Mouse (Mus musculus) testis, adult 2 months (tissue): Measurements from ENCODE around the gene Gm21988. TPM values are rescaled to one million over a fixed set of nuclear protein-coding genes. Genes with fewer than 3 reads are reported as not detected.

ENCODE experiments used
- H3K27ac ChIP-seq: fragments of 200-500 bp; 2 replicates; pipeline ENCODE4 v1.5.1; 2012; ENCODE audit warnings: low read depth, low read length; ENCODE audit not compliant: control insufficient read depth, insufficient read depth
- H3K27me3 ChIP-seq: fragments of 200-500 bp; 2 replicates; pipeline ENCODE4 v1.6.1; 2012; ENCODE audit warnings: mild to moderate bottlenecking, low read length, moderate library complexity; ENCODE audit not compliant: control insufficient read depth, insufficient read depth
- H3K36me3 ChIP-seq: fragments of 200-500 bp; 2 replicates; pipeline ENCODE4 v1.6.1; 2012; ENCODE audit warnings: mild to moderate bottlenecking, low read length; ENCODE audit not compliant: control insufficient read depth, insufficient read depth
- H3K4me1 ChIP-seq: fragments of 200-500 bp; 2 replicates; pipeline ENCODE4 v1.6.1; 2012; ENCODE audit warnings: low read length; ENCODE audit not compliant: control insufficient read depth, insufficient read depth
- H3K4me3 ChIP-seq: fragments of 200-500 bp; 2 replicates; pipeline ENCODE4 v1.5.1; 2012; ENCODE audit warnings: low read depth, mild to moderate bottlenecking, low read length, moderate library complexity, mixed read lengths; ENCODE audit not compliant: control insufficient read depth
- CTCF ChIP-seq: fragments of 200-500 bp; IDR thresholded peaks from 2 replicates; pipeline ENCODE4 v1.5.1; 2012; ENCODE audit warnings: low read depth, mild to moderate bottlenecking, inconsistent platforms, low read length, moderate library complexity; ENCODE audit not compliant: control insufficient read depth, insufficient read depth, insufficient replicate concordance
- POLR2A ChIP-seq: fragments of 200-500 bp; IDR thresholded peaks from 2 replicates; pipeline ENCODE4 v1.6.1; 2012; ENCODE audit warnings: low read depth, mild to moderate bottlenecking, inconsistent platforms, low read length, moderate library complexity; ENCODE audit not compliant: control insufficient read depth
- polyA plus RNA-seq: library from polyadenylated mRNA; depleted of rRNA; stranded (reverse); fragments of >200 nt; gene quantifications from 2 replicates; pipeline ENCODE4 v1.2.3, GENCODE M21; 2012

Gene Gm21988
- polyA plus RNA-seq, 1 experiment = 3.4 TPM

DNA sequence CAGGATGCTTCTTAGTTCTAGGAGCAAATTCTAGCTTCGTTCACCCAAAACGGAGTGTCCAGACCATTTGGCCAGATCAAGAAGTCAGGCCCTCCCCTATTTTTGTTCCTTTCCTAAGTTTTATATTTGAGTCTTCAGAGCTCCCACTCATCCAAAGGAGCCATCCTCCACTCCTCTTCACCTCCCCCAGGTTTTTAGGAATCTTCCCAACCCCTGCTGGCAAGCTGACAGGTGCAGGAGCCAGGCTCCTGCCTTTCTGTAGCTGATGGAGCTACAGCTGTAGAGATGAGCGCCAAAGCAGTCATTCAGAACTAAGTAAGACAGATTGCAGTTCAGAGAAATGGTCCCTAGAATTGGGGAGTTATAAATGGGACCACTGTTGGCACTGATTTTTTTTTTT is 39.3 kb upstream of the Gm21988 start:
- no peak for TF ChIP-seq POLR2A
- no peak for TF ChIP-seq CTCF
- H3K27ac ChIP-seq = no peak overlapping the region
- no peaks in the 10 kb centered on the region for H3K4me1 ChIP-seq
- H3K4me3 ChIP-seq = no peak overlapping the region
- no peaks in the 10 kb centered on the region for H3K27me3 ChIP-seq
- H3K36me3 ChIP-seq = no peaks in the 10 kb centered on the region

DNA sequence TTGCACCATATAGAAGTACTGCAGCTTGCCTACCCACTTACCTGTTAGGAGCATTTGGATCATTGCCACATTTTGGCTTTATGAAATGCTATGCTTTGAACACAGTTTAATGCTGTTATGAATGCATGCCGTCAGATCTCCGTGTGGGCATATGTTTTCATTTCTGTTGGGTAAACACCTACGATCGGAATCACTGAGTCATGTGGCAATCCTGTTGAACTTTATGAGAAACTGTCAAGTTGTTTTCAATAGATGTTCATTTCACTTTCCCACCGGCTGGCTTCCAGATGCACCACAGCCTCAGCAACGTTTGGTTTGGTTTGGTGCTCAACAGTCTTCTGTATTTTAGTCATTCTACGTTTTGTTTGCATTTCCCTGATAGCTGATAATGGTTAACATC is 32.0 kb upstream of the Gm21988 start:
- Histone ChIP-seq H3K36me3 (no peaks in the 10 kb centered on the region), H3K27ac (no peak overlapping the region), H3K4me3 (no peak overlapping the region), H3K4me1 (no peaks in the 10 kb centered on the region), H3K27me3 (no peaks in the 10 kb centered on the region)
- TF ChIP-seq CTCF = no peak
- TF ChIP-seq POLR2A = no peak

DNA sequence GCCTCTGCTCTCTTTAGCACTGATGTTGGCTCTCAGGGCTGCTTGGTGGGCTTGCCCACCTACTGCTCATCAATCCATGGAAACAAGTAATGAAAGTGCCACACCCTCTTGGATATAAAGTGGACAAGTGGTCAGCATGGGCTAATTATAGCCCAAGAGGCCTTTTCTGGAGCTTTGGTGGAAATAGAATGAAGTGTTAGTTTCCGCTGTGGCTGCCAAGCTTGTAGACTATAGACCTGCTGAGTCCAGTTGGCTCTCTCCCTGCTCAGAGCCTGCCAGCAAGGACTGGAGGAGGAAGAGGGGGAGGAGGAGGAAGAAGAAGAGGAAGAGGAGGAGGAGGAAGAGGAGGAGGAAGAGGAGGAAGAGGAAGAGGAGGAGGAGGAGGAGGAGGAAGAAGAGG is 26.8 kb upstream of the Gm21988 start:
- TF ChIP-seq POLR2A = no peak
- TF ChIP-seq CTCF = no peak
- 0 out of 2 replicates have a peak overlapping the region, but pooled peaks have one; percentile 49 for H3K27ac ChIP-seq

DNA sequence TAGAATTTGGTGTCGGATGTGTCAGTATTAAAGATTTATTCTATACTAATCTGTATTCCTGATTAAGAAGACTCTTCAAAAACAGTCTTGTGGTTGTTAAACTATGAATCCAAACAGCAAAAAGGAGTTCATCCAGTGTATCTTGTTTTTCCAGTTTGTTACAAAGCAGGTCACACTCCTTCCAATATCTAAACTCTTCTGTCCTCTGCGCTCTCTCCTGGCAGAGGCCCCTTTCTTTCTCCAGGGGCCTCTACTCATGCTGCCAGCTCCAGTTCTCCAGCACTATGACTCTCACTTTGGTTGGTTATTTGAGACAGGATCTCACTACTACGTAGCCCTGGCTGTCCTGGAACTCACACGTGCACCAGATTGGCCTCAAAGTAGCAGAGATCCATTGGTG is 26.2 kb upstream of the Gm21988 start:
- Histone ChIP-seq H3K4me1 (no peaks in the 10 kb centered on the region), H3K36me3 (no peaks in the 10 kb centered on the region), H3K27ac (no peak overlapping the region), H3K4me3 (no peak overlapping the region), H3K27me3 (no peaks in the 10 kb centered on the region)
- no peak for TF ChIP-seq POLR2A
- TF ChIP-seq CTCF = no peak

More for the DNA sequence above, 26.8 kb upstream of the Gm21988 start:
- Histone ChIP-seq H3K27me3 (no peaks in the 10 kb centered on the region), H3K4me3 (no peak overlapping the region), H3K36me3 (no peaks in the 10 kb centered on the region), H3K4me1 (no peaks in the 10 kb centered on the region)

DNA sequence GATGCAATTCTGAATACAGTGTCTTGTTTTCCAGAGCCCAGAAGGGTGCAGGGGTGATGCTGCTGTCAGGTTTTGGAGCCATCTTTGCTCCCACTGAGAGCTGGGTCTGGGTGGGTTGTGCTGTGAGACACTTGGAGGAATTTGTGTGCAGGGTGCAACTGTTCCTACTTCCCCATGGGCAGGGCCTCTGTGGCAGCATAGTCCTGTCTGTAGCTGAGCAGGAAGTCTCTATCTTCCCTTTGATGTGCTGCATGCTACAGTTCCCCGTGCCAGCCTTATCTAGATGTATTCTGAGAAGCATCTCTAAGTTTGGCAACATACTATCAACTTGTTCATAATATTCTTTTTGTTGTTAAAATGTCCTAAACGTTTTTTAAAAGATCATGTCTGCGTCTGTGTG is 25.6 kb upstream of the Gm21988 start:
- Histone ChIP-seq H3K4me3 (no peak overlapping the region), H3K4me1 (no peaks in the 10 kb centered on the region), H3K27ac (no peak overlapping the region; the same call in 1 of the 2 replicates), H3K27me3 (no peaks in the 10 kb centered on the region), H3K36me3 (no peaks in the 10 kb centered on the region)
- no peak for TF ChIP-seq POLR2A

DNA sequence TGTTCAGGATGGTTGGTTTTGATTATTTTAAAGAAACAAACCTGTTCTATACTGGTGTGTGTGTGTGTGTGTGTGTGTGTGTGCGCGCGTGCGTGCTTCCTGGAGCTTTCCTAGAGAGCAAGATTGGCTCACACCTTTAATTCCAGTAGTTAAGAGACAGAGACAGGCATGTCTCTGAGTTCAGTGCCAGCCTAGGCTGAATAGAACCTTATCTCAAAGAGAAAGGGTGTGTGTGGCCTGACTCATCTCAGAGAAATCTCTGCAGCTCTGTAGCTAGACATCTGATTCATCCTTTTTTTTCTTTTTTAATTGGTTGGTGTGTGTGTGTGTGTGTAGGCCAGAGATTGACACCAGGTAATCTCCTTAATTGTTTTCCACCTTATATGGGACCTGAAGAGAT is 19.4 kb upstream of the Gm21988 start:
- peaks cover 14% of the 10 kb centered on the region for H3K4me1 ChIP-seq
- H3K27me3 ChIP-seq = no peaks in the 10 kb centered on the region
- TF ChIP-seq POLR2A = no peak
- TF ChIP-seq CTCF = no peak
- no peaks in the 10 kb centered on the region for H3K36me3 ChIP-seq
- no peak overlapping the region for H3K27ac ChIP-seq
- H3K4me3 ChIP-seq = no peak overlapping the region

DNA sequence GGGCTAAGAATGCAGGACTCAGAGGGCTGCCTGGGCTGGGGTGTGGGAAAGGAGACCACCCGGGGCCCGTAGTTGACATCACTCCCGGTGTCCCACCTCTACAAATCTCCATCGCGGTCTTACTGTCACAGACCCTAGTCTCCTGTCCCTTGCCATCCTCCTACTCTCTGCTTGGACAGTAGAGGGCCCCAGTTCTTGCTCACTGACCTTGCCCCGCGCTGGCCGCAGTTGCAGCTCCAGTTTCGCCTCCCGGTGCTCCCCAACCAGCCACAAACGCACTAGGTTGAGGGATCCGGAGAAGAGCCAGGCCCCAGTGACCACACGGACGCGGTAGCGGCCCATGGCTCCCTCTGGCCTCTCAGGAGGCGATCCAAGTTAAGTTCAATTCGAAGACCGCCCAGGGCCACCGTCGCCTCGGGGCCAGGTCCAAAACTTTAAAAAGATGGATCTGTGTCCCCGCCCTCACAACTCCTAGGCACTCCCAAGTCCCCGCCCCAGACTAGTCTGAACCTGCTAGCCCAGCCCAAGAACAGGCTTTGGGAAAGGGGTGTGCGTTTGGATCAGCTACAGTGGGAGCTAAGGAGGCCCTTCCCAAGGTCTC is 15.4 kb upstream of the Gm21988 start, which contains the start of gene Alox12:
Alox12 (minus strand) TSS at position 423 of the 601 bp plus-strand sequence.
- Histone ChIP-seq H3K4me1 (peaks cover 24% of the 10 kb centered on the region), H3K27ac (no peak within 1 kb of the TSS), H3K27me3 (no peaks in the 10 kb centered on the region; the same call in 1 of the 2 replicates), H3K4me3 (peak within 1 kb of the TSS; percentile 56), H3K36me3 (no peaks in the 10 kb centered on the region)
- TF ChIP-seq CTCF (peak; percentile 32; the same call in 1 of the 2 replicates), POLR2A (no peak)

DNA sequence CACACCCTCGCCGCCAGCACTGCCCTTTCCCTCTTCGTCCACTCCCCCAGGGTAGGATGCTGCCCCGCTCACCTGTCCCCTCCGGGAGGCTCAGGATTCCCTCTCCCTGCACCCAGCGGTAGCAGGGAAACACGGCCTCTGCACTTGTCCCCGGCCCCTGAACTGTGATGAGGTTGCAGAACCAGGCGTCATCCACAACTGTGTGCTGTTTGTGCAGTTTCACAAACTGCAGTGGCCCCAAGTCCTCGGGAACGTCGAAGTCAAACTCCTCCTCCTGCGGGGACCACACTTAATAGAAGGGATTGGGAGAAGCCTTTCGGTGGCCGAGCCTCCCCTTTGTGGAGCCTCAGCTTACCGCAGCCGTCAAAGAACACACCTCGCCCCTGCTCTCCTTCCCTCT is 14.7 kb upstream of the Gm21988 start:
- H3K4me1 ChIP-seq = peaks cover 24% of the 10 kb centered on the region
- H3K36me3 ChIP-seq = no peaks in the 10 kb centered on the region
- TF ChIP-seq POLR2A = no peak
- no peak for TF ChIP-seq CTCF
- no peaks in the 10 kb centered on the region; the same call in 1 of the 2 replicates for H3K27me3 ChIP-seq
- H3K27ac ChIP-seq = no peak overlapping the region
- H3K4me3 ChIP-seq = peak overlapping the region; percentile 25
